Mouse (Mus musculus) small intestine, adult 2 months (tissue): ENCODE data around the gene Rnf39.

ENCODE experiments used
- CTCF ChIP-seq: fragments of 200-500 bp; IDR thresholded peaks from 2 replicates; pipeline ENCODE4 v1.5.1; 2012; ENCODE audit warnings: low read depth, mild to moderate bottlenecking, control low read depth, inconsistent platforms, low read length, moderate library complexity, mixed read lengths; ENCODE audit not compliant: insufficient replicate concordance, insufficient read length; ENCODE audit errors: extremely low read depth
- POLR2A ChIP-seq: fragments of 200-500 bp; IDR thresholded peaks from 2 replicates; pipeline ENCODE4 v1.6.1; 2012; ENCODE audit warnings: low read depth, mild to moderate bottlenecking, control low read depth, inconsistent platforms, low read length, moderate library complexity

- TF ChIP-seq CTCF (no peak), POLR2A (peak; percentile 61)
Measured at GRCm38 (mm10) chr17:36957999-36958743, 15.5 kb downstream of the Rnf39 start, which contains the start of the genes Znrd1 and Znrd1as.
